Mouse (Mus musculus) olfactory bulb, adult 2 months (tissue): ENCODE measurements around the gene Pou5f1.

Experiments used
- CTCF ChIP-seq: fragments of 200-500 bp; IDR thresholded peaks from 2 replicates; pipeline ENCODE4 v1.5.1; 2012; ENCODE audit warnings: low read depth, mild to moderate bottlenecking, low read length, moderate library complexity; ENCODE audit not compliant: insufficient read depth
- POLR2A ChIP-seq: fragments of 200-500 bp; IDR thresholded peaks from 2 replicates; pipeline ENCODE4 v1.6.1; 2012; ENCODE audit warnings: mild to moderate bottlenecking, low read depth, low read length, moderate library complexity; ENCODE audit not compliant: insufficient read depth

DNA sequence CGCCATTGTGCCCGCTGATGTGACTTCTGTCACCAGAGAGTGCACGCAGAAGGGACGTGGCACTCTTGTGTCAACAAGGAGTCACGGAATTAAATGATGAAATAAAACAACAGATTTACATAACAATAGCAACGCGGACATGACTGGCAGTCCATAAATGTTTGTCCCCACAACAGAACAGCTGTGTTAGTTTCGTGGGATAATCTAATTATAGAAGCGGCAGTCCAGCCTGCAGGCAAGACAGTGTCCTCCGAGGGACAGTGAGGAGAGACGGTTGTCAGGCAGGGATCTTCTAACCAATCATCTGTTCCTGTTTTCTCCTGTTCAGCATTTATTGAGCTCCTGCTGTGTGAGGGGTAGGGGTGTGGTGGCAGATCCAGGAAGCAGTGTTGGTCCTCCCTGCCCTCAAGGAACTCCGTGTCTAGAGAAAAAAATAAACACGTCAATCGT lies 37.6 kb downstream of the Pou5f1 start:
- TF ChIP-seq CTCF (no peak), POLR2A (no peak)
